Mouse (Mus musculus) C2C12 (cell line): ENCODE results near the gene Phb. TPM values are rescaled to one million over a fixed set of nuclear protein-coding genes. Genes with fewer than 3 reads are reported as not detected.

ENCODE experiments used
- H3K27me3 ChIP-seq: one replicate; pipeline ENCODE4 v1.6.1; 2011; ENCODE audit not compliant: control insufficient read depth, insufficient read depth, insufficient read length
- H3K36me3 ChIP-seq: one replicate; pipeline ENCODE4 v1.6.1; 2011; ENCODE audit not compliant: control insufficient read depth, insufficient read depth
- H3K4me3 ChIP-seq: one replicate; pipeline ENCODE4 v1.5.1; 2011; ENCODE audit warnings: mild to moderate bottlenecking, control low read depth; ENCODE audit not compliant: poor library complexity, insufficient read depth, severe bottlenecking
- H3K79me2 ChIP-seq: one replicate; pipeline ENCODE4 v1.6.1; 2011; ENCODE audit not compliant: control insufficient read depth, insufficient read depth
- H3K79me3 ChIP-seq: one replicate; pipeline ENCODE4 v1.6.1; 2011; ENCODE audit warnings: low read depth, control low read depth
- H3ac ChIP-seq: one replicate; pipeline ENCODE3; 2011; ENCODE audit warnings: low read depth; ENCODE audit not compliant: control insufficient read depth, insufficient read length
- CEBPB ChIP-seq: IDR thresholded peaks from one replicate; pipeline ENCODE4 v1.6.1; 2011; ENCODE audit warnings: low read depth, mild to moderate bottlenecking, control low read depth, moderate library complexity
- CTCF ChIP-seq: IDR thresholded peaks from one replicate; pipeline ENCODE4 v1.5.1; 2011; ENCODE audit not compliant: control insufficient read depth, insufficient read depth, insufficient read length
- FOSL1 ChIP-seq: IDR thresholded peaks from one replicate; pipeline ENCODE4 v1.8.0; 2011; ENCODE audit warnings: mild to moderate bottlenecking, low read length; ENCODE audit not compliant: poor library complexity, insufficient read depth, severe bottlenecking
- MAX ChIP-seq: IDR thresholded peaks from one replicate; pipeline ENCODE4 v1.6.1; 2011; ENCODE audit warnings: mild to moderate bottlenecking, control low read depth
- MYOD1 ChIP-seq: IDR thresholded peaks from one replicate; pipeline ENCODE4 v1.6.1; 2011; ENCODE audit warnings: low read depth; ENCODE audit not compliant: control insufficient read depth, insufficient read length
- MYOG ChIP-seq: IDR thresholded peaks from one replicate; pipeline ENCODE4 v1.6.1; 2011; ENCODE audit not compliant: control insufficient read depth, insufficient read length; ENCODE audit errors: extremely low read depth
- USF1 ChIP-seq: IDR thresholded peaks from one replicate; pipeline ENCODE4 v1.6.1; 2011; ENCODE audit warnings: low read depth, mild to moderate bottlenecking, control low read depth, moderate library complexity
- long read RNA-seq, 2 experiments: library from polyadenylated mRNA; unstranded; transcript quantifications; one replicate each; pipeline ENCODE4 v2.0.0; 2019 to 2020
- polyA plus RNA-seq: library from polyadenylated mRNA; unstranded; fragments of >200 nt; fragmentation: generic; extraction: Trizol; gene quantifications from one replicate; pipeline ENCODE4 v1.2.1, GENCODE M21; 2012; ENCODE audit warnings: missing spikeins

Phb gene
- 396 TPM for polyA plus RNA-seq
- long read RNA-seq, experiment 1, transcript Phb-204 (7 exons, 1,799 nt): major isoform, 177 of 206 reads
- long read RNA-seq, experiment 1, partial matches to known transcripts: 17 of 206 reads
- long read RNA-seq, experiment 1, other reads (novel, unspliced or antisense): 12 of 206 reads
- long read RNA-seq, experiment 2, transcript Phb-204 (7 exons, 1,799 nt): major isoform, 473 of 512 reads
- long read RNA-seq, experiment 2, partial matches to known transcripts: 24 of 512 reads
- long read RNA-seq, experiment 2, other reads (novel, unspliced or antisense): 15 of 512 reads

DNA sequence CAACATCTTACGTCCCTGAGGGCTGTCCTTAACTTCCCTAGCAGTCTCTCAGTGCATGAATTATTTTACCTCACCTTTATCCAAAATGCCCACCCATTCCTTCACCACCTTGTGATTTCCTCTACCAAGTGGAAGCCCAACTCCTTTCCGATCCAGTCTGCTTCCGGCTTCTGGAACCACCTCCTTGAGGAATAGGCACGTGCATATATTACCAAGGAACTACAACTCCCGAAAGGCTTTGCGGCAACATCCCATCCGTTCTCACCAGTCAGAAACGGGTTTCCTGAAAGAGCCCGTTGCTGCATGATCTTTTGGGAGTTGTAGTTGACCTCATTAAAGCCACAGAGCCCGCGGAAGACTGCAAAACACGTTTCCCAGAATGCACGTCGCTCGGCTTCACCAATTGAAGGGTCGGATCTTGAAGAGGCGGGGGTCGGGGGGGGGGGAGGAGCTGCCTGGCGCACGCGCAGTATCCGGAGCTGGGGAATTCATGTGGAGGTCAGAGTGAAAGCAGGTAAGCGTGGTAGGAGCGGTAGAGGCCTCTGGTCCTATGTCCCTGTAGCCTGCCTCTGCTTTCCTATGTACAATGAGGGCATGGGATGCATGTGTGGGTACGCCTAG, at the start of gene Phb:
Gene Phb (plus strand): TSS at position 429 of the 621 bp plus-strand sequence.
- Histone ChIP-seq H3K79me3 (peaks cover 26% of the 10 kb centered on the region), H3ac (peak within 1 kb of the TSS; percentile 87)
- TF ChIP-seq FOSL1: no peak
- TF ChIP-seq CEBPB: no peak
- TF ChIP-seq USF1: peak; percentile 80
- no peak for TF ChIP-seq MYOD1
- no peak for TF ChIP-seq MYOG
- TF ChIP-seq MAX: peak; percentile 98
- no peak for TF ChIP-seq CTCF

DNA sequence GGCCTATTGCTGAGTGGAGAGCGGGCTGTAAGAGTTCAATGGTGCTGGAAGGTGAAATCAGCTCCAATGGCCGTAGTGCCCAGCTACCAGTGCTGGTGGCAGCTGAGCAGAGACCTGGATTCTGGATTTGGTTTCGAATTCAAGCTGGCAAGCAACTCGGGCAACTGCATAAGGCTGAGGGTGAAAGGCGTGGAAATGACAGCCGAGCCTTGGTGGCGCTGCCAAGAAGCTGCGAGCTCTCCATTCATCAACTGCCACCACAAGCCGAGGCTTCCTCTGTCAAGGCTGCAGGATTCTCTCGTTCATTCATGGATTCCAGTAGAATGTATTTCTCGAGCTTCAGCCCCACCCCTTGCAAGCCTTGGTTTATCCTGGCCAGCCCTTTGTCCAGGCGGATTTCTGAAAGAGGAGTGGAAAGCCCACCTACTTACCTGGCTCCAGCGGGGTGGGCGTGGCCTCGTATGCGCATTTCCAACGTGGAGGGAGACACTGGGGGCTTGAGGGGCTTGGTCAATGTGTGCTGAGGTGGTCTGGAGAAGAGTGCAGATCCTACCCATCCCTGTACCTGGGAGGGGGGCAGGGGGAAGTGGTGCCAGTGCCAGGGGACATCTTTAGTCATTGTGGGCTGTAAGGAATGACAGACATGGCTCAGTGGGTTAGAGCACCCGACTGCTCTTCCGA, 48.8 kb upstream of the Phb start:
- Histone ChIP-seq H3K36me3 (no peaks in the 10 kb centered on the region), H3K27me3 (peaks cover 69% of the 10 kb centered on the region), H3K79me3 (no peaks in the 10 kb centered on the region), H3K79me2 (no peaks in the 10 kb centered on the region), H3ac (no peak overlapping the region), H3K4me3 (no peak overlapping the region)
- TF ChIP-seq CEBPB (no peak), MYOD1 (no peak), CTCF (no peak), MAX (no peak), USF1 (no peak), FOSL1 (no peak), MYOG (no peak)

More for the DNA sequence above, at the start of gene Phb:
- Histone ChIP-seq H3K79me2 (peaks cover 40% of the 10 kb centered on the region), H3K27me3 (peaks cover 7% of the 10 kb centered on the region), H3K4me3 (peak within 1 kb of the TSS; percentile 64), H3K36me3 (peaks cover 33% of the 10 kb centered on the region)

DNA sequence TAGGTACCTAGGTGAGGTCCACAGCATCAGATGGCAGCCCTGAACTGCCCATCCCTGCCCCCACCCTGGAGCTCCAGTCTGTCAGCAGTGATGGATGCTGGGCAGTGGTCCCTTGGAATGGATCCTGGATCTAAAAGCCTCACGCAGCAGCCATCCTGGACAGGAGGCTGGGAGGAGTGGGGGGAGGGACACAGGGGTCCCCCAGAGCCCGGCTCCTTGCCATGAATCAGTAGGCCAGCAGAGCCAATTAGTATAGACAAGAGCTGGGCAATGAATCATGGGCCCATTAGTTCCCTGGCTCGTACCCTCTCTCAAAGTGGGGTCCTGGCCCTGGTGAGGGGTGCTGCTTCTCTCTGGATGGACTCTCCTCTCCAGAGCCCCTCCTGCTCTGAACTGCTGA, 47.7 kb upstream of the Phb start:
- H3K27me3 ChIP-seq: peaks cover 69% of the 10 kb centered on the region
- H3K79me3 ChIP-seq: no peaks in the 10 kb centered on the region
- H3K36me3 ChIP-seq: no peaks in the 10 kb centered on the region
- no peak overlapping the region for H3K4me3 ChIP-seq
- TF ChIP-seq CEBPB (no peak), MAX (no peak), MYOD1 (no peak), FOSL1 (no peak), USF1 (no peak), MYOG (no peak), CTCF (no peak)
- no peak overlapping the region for H3ac ChIP-seq
- H3K79me2 ChIP-seq: no peaks in the 10 kb centered on the region

DNA sequence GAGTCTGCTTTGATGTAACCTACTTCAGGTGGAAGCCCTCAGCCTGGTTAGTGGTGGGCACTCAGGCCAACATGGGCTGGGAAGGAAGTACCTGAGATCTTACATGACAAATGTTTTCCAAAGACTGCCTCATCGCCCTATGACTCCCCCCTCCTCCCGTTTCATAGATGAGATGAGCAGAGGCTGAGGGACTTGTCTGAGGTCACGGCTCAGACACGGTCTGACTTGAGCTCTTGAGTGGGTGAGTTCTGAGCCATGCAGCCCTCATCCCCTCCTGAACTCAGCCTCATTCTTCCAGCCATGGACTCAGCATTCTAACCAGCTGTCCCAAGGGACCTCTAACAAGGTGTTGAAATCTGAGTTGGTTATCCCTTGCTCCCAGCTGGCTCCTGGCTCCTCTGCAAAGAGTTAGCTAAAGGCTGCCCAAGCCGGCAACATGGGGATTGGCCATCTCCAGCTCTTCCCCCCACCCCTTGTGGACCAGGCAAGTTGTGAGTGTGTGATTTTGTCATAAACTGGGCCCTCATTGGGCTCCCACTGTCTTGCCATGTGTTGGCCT, 46.8 kb upstream of the Phb start:
- H3K36me3 ChIP-seq: no peaks in the 10 kb centered on the region
- H3K79me2 ChIP-seq: no peaks in the 10 kb centered on the region
- H3K79me3 ChIP-seq: no peaks in the 10 kb centered on the region
- no peak overlapping the region for H3K4me3 ChIP-seq
- H3ac ChIP-seq: no peak overlapping the region
- TF ChIP-seq FOSL1 (no peak), MYOD1 (no peak), MYOG (no peak), CEBPB (no peak), CTCF (no peak), USF1 (no peak), MAX (no peak)
- peaks cover 69% of the 10 kb centered on the region for H3K27me3 ChIP-seq

DNA sequence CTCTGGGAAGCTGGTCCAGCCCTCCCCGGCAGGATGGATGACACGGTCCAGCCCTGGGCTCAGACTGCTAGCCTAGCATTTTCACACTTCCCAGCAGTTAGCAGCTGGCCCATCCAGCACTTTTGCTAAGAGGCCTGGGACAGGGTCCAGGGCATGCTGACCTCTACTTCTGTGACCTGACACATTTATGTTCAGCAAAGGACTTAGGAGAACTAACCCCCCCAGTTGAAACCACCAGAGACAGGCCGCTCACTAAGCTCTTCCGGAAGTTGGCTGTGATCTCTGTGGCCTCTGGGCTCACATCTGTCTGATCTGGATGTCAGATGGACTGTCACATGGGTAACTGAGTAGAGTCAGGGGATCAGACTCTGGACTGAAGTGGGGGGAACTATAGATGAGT, 45.7 kb upstream of the Phb start:
- H3K36me3 ChIP-seq: no peaks in the 10 kb centered on the region
- H3ac ChIP-seq: no peak overlapping the region
- H3K27me3 ChIP-seq: peaks cover 59% of the 10 kb centered on the region
- H3K4me3 ChIP-seq: no peak overlapping the region
- no peaks in the 10 kb centered on the region for H3K79me2 ChIP-seq
- TF ChIP-seq USF1 (no peak), CEBPB (no peak), CTCF (no peak), MYOD1 (no peak), FOSL1 (no peak), MYOG (no peak), MAX (no peak)
- no peaks in the 10 kb centered on the region for H3K79me3 ChIP-seq
